Mouse (Mus musculus) intestine, embryonic 16.5 days (tissue): ENCODE results near the gene Jph2. TPM values are rescaled to one million over a fixed set of nuclear protein-coding genes. Genes with fewer than 3 reads are reported as not detected.

Source experiments
- ATAC-seq: fragments of 200-750 bp; cut with Nextera tagmentation; 2 replicates; pipeline ENCODE4 v1.8.0; 2017; ENCODE audit warnings: moderate TSS enrichment, moderate library complexity
- H3K27ac ChIP-seq: fragments of 300-500 bp; sonication (generic); 2 replicates; pipeline ENCODE4 v1.5.1; 2014; ENCODE audit warnings: mild to moderate bottlenecking, low read length
- H3K27me3 ChIP-seq: fragments of 300-500 bp; sonication (generic); replicated peaks from 2 replicates; pipeline ENCODE4 v1.6.1; 2014; ENCODE audit warnings: low read length, control low read depth, mixed read lengths; ENCODE audit not compliant: control insufficient read depth, insufficient read depth
- H3K36me3 ChIP-seq: fragments of 300-500 bp; sonication (generic); 2 replicates; pipeline ENCODE4 v1.6.1; 2014; ENCODE audit warnings: low read length, control low read depth; ENCODE audit not compliant: control insufficient read depth, insufficient read depth
- H3K4me1 ChIP-seq: fragments of 300-500 bp; sonication (generic); 2 replicates; pipeline ENCODE4 v1.6.1; 2014; ENCODE audit warnings: low read length, control low read depth, mixed read lengths; ENCODE audit not compliant: control insufficient read depth, insufficient read depth
- H3K4me2 ChIP-seq: fragments of 300-500 bp; sonication (generic); 2 replicates; pipeline ENCODE4 v1.6.1; 2014; ENCODE audit warnings: low read depth, low read length, control low read depth
- H3K4me3 ChIP-seq: fragments of 300-500 bp; sonication (generic); 2 replicates; pipeline ENCODE4 v1.5.1; 2014; ENCODE audit warnings: mild to moderate bottlenecking, low read length
- H3K9ac ChIP-seq: fragments of 300-500 bp; sonication (generic); 2 replicates; pipeline ENCODE4 v1.6.1; 2014; ENCODE audit warnings: low read depth, low read length
- H3K9me3 ChIP-seq: fragments of 300-500 bp; sonication (generic); 2 replicates; pipeline ENCODE4 v1.6.1; 2016; ENCODE audit warnings: low read length, control low read depth; ENCODE audit not compliant: control insufficient read depth
- WGBS: fragments of 180-500 bp; shearing (Covaris S2); extraction: QIAGEN DNeasy Blood & Tissue Kit; methylation state at CpG from one replicate; pipeline ENCODE4 v1.1.7; 2014; 5-methylcytosine and 5-hydroxymethylcytosine counted together
- polyA plus RNA-seq: library from polyadenylated mRNA; unstranded; fragments of >200 nt; fragmentation: Nextera tagmentation; extraction: Ambion mirVana; gene quantifications from 2 replicates; pipeline ENCODE4 v1.2.1, GENCODE M21; 2015

Jph2 gene
- polyA plus RNA-seq, 1 experiment from 2014 or later: 6.3 TPM

DNA sequence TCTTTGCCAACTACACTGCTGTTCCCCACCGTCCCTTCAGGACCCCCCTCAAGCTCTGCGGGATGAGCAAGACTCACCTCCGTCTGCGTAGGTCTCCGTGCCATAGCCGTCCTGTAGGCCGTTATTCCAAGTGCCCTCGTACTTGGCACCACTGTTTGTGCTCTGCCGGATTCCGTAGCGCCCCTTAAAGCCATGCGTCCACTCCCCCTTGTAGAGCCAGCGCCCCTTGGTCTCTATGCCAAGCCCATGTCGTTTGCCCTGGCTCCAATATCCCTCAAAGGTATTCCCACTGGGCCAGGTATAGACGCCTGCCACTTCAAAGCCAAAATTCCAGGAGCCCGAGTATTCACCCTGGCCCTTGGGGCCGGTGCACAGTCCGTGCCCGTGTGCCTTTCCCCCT is 722 bp downstream of the Jph2 start:
- Histone ChIP-seq H3K9ac (peak overlapping the region; percentile 44), H3K36me3 (no peaks in the 10 kb centered on the region), H3K4me1 (no peaks in the 10 kb centered on the region), H3K27ac (peak overlapping the region; percentile 53; the same call in 1 of the 2 replicates), H3K4me2 (peak overlapping the region; percentile 37), H3K9me3 (no peaks in the 10 kb centered on the region), H3K4me3 (peak overlapping the region; percentile 36), H3K27me3 (no peaks in the 10 kb centered on the region)
- 86% methylated on average over 19 of the region's 19 CpGs for WGBS
- no peak for ATAC-seq

DNA sequence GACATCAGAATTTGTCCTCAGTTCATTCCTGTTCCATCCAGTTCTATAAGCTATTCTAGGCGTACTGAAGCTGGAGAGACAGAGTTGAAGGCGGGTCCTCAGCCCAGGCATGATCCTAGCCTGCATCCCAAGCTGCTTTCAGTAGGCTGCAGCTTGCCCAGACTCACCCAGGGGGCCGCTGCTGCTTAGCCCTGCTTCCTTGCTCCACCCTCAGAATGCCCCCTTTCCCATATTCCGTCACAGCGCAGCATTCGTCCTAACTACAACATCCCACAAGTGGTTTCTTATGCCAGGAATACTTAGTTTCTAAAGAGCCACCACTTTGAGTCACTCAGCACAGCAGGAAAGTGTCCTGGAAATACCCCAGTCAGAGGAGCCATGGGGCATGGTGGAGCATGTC is 2.8 kb downstream of the Jph2 start:
- Histone ChIP-seq H3K9me3 (no peaks in the 10 kb centered on the region), H3K27me3 (no peaks in the 10 kb centered on the region), H3K4me3 (peak overlapping the region; percentile 36; the same call in 1 of the 2 replicates), H3K9ac (peak overlapping the region; percentile 52), H3K27ac (no peak overlapping the region), H3K4me1 (no peaks in the 10 kb centered on the region), H3K4me2 (no peak overlapping the region; the same call in 1 of the 2 replicates), H3K36me3 (no peaks in the 10 kb centered on the region)
- 67% methylated on average over 6 of the region's 6 CpGs for WGBS
- ATAC-seq: no peak

- Histone ChIP-seq H3K27ac (no peak overlapping the region), H3K36me3 (no peaks in the 10 kb centered on the region), H3K4me1 (no peaks in the 10 kb centered on the region), H3K27me3 (no peaks in the 10 kb centered on the region), H3K9ac (no peak overlapping the region), H3K4me2 (peak overlapping the region; percentile 20; the same call in 1 of the 2 replicates), H3K4me3 (peak overlapping the region; percentile 36), H3K9me3 (no peaks in the 10 kb centered on the region)
- ATAC-seq: no peak
- WGBS: 65% methylated on average over 6 of the region's 6 CpGs
These were observed 3.8 kb downstream of the Jph2 start for GRCm38 (mm10) chr2:163393976-163394375.

GRCm38 (mm10) chr2:163393241-163393640 is 4.6 kb downstream of the Jph2 start:
- Histone ChIP-seq H3K9me3 (no peaks in the 10 kb centered on the region), H3K9ac (no peak overlapping the region), H3K4me2 (no peak overlapping the region), H3K27ac (no peak overlapping the region), H3K36me3 (no peaks in the 10 kb centered on the region), H3K4me3 (no peak overlapping the region), H3K4me1 (no peaks in the 10 kb centered on the region), H3K27me3 (no peaks in the 10 kb centered on the region)
- WGBS: 89% methylated on average over 10 of the region's 10 CpGs
- no peak for ATAC-seq

GRCm38 (mm10) chr2:163392436-163392835 is 5.4 kb downstream of the Jph2 start:
- peak; percentile 76 for ATAC-seq
- no peak overlapping the region for H3K4me2 ChIP-seq
- 61% methylated on average over 6 of the region's 6 CpGs for WGBS

DNA sequence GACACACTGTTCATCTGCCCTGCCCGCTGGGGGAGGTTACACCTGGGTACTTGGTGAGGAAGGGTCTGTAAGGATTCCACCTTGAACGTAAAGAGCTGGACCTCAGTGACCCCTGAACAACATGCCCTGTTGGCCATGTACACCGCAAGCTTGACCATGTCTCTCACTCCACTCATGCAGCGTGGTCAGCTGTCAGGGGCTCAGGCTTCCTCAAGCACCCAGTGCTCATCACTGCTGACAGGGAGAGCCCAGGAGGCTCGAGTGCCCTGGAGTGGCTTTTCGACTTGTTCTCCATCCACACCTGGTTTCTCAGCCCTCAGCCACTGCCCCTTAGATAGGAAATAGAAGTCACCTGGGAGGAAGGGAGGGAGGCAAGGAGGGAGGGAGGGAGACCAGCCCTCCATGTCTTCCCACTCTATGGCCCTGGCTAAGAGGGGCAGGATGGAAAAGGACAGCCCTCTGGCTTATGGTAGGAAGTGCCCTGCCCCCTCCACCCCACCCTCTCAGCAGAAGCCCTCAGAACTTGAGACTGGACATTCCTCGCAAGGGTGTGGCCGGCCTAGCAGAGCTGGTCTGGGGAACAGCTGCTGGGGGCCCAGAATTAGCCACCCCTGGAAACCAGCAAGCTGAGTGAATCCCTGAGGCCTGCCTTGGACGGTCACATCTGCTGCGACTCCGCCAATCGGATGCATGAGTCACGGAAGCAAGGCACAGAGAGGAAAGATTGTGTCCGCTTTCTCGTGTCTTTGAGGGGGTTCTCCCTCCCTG is 11.2 kb downstream of the Jph2 start:
- Histone ChIP-seq H3K4me2 (no peak overlapping the region), H3K9ac (no peak overlapping the region), H3K4me1 (no peaks in the 10 kb centered on the region), H3K27me3 (no peaks in the 10 kb centered on the region), H3K4me3 (no peak overlapping the region), H3K36me3 (no peaks in the 10 kb centered on the region), H3K27ac (no peak overlapping the region), H3K9me3 (no peaks in the 10 kb centered on the region)
- WGBS: 65% methylated on average over 15 of the region's 15 CpGs
- peak; percentile 31; the same call in 1 of the 2 replicates for ATAC-seq

More at GRCm38 (mm10) chr2:163392436-163392835, 5.4 kb downstream of the Jph2 start:
- no peak overlapping the region for H3K9ac ChIP-seq
- H3K27me3 ChIP-seq: no peaks in the 10 kb centered on the region
- no peak overlapping the region for H3K27ac ChIP-seq
- no peaks in the 10 kb centered on the region for H3K9me3 ChIP-seq
- H3K4me1 ChIP-seq: no peaks in the 10 kb centered on the region
- no peak overlapping the region for H3K4me3 ChIP-seq
- no peaks in the 10 kb centered on the region for H3K36me3 ChIP-seq

GRCm38 (mm10) chr2:163385126-163385525 is 12.7 kb downstream of the Jph2 start:
- H3K36me3 ChIP-seq: no peaks in the 10 kb centered on the region
- no peak for ATAC-seq

GRCm38 (mm10) chr2:163381246-163381645 is 16.5 kb downstream of the Jph2 start:
- peaks cover 6% of the 10 kb centered on the region for H3K27me3 ChIP-seq
- peaks cover 4% of the 10 kb centered on the region; the same call in 1 of the 2 replicates for H3K9me3 ChIP-seq
- WGBS: 85% methylated on average over 8 of the region's 8 CpGs
- no peak overlapping the region for H3K4me3 ChIP-seq
- H3K4me2 ChIP-seq: no peak overlapping the region
- no peak overlapping the region for H3K27ac ChIP-seq
- ATAC-seq: no peak
- no peaks in the 10 kb centered on the region for H3K36me3 ChIP-seq
- H3K9ac ChIP-seq: no peak overlapping the region
- no peaks in the 10 kb centered on the region for H3K4me1 ChIP-seq

More at GRCm38 (mm10) chr2:163385126-163385525, 12.7 kb downstream of the Jph2 start:
- Histone ChIP-seq H3K27me3 (no peaks in the 10 kb centered on the region), H3K4me2 (no peak overlapping the region), H3K9ac (no peak overlapping the region), H3K9me3 (no peaks in the 10 kb centered on the region), H3K4me1 (no peaks in the 10 kb centered on the region), H3K27ac (no peak overlapping the region), H3K4me3 (no peak overlapping the region)
- WGBS: 82% methylated on average over 6 of the region's 6 CpGs

- H3K27me3 ChIP-seq: peaks cover 24% of the 10 kb centered on the region
- 72% methylated on average over 5 of the region's 5 CpGs for WGBS
- H3K36me3 ChIP-seq: 0 out of 2 replicates have a peak, but pooled peaks cover 3% of the 10 kb centered on the region
- H3K4me1 ChIP-seq: no peaks in the 10 kb centered on the region
- H3K4me3 ChIP-seq: no peak overlapping the region
- H3K4me2 ChIP-seq: no peak overlapping the region
- H3K9me3 ChIP-seq: peaks cover 4% of the 10 kb centered on the region; the same call in 1 of the 2 replicates
- no peak overlapping the region for H3K27ac ChIP-seq
- ATAC-seq: no peak
- no peak overlapping the region for H3K9ac ChIP-seq
These were observed 18.4 kb downstream of the Jph2 start for GRCm38 (mm10) chr2:163379366-163379765.
